Mouse (Mus musculus): Measurements from ENCODE around the gene Eln. TPM values are rescaled to one million over a fixed set of nuclear protein-coding genes. Genes with fewer than 3 reads are reported as not detected.
A peak's percentile ranks its signal among the peaks of the same experiment; 100 is the strongest.

Eln gene
- total RNA-seq, 2 experiments from 2014 or later: 334 to 400 TPM

- DNase-seq (ENCODE audit: low spot score in 2 of 2): no peak
Measured at GRCm38 (mm10) chr5:134687187-134687586, 59.9 kb downstream of the Eln start.

- no peak for DNase-seq (ENCODE audit: low spot score in 2 of 2)
Measured at GRCm38 (mm10) chr5:134686541-134686940, 60.6 kb downstream of the Eln start.

GRCm38 (mm10) chr5:134684398-134684797, 62.7 kb downstream of the Eln start:
- DNase-seq (ENCODE audit: low spot score in 2 of 2): no peak

- no peak for DNase-seq (ENCODE audit: low spot score in 2 of 2)
Measured at GRCm38 (mm10) chr5:134683813-134684212, 63.3 kb downstream of the Eln start.

- DNase-seq (ENCODE audit: low spot score in 2 of 2): no peak
Measured at GRCm38 (mm10) chr5:134680238-134680637, 66.9 kb downstream of the Eln start.

- no peak for DNase-seq (ENCODE audit: low spot score in 2 of 2)
Measured at GRCm38 (mm10) chr5:134678827-134679546, 68.1 kb downstream of the Eln start.

- peak in 1 of 2 experiments; percentile 28 for DNase-seq (ENCODE audit: low spot score in 2 of 2)
Measured at GRCm38 (mm10) chr5:134678031-134678430, 69.1 kb downstream of the Eln start.

GRCm38 (mm10) chr5:134677491-134677890, 69.6 kb downstream of the Eln start:
- DNase-seq (ENCODE audit: low spot score in 2 of 2): no peak

GRCm38 (mm10) chr5:134675956-134676759, 71.0 kb downstream of the Eln start:
- peak; percentile 47 to 82 for DNase-seq (ENCODE audit: low spot score in 2 of 2)

- DNase-seq (ENCODE audit: low spot score in 2 of 2): no peak
Measured at GRCm38 (mm10) chr5:134674977-134675376, 72.1 kb downstream of the Eln start.

- no peak for DNase-seq (ENCODE audit: low spot score in 2 of 2)
Measured at GRCm38 (mm10) chr5:134672611-134673010, 74.5 kb downstream of the Eln start.

GRCm38 (mm10) chr5:134672198-134672516, 75.0 kb downstream of the Eln start:
- no peak for DNase-seq (ENCODE audit: low spot score in 2 of 2)

GRCm38 (mm10) chr5:134671335-134672197, 75.6 kb downstream of the Eln start:
- DNase-seq (ENCODE audit: low spot score in 2 of 2): no peak

GRCm38 (mm10) chr5:134669001-134669708, 78.0 kb downstream of the Eln start:
- no peak for DNase-seq (ENCODE audit: low spot score in 2 of 2)

GRCm38 (mm10) chr5:134668495-134668894, 78.6 kb downstream of the Eln start:
- no peak for DNase-seq (ENCODE audit: low spot score in 2 of 2)

GRCm38 (mm10) chr5:134656708-134657107, 90.4 kb downstream of the Eln start:
- DNase-seq (ENCODE audit: low spot score in 2 of 2): no peak

Other genes with a start within 250 kb of the Eln start
- 10 to 100 TPM; 15.8 to 17.6 TPM for gene Clip2, start 194.9 kb downstream of the Eln start, total RNA-seq (2021)
- gene Syna, start 187.2 kb downstream of the Eln start, total RNA-seq (2021): not detected
- 10 to 100 TPM; 42.6 to 45.0 TPM for gene Rfc2, start 166.0 kb downstream of the Eln start, total RNA-seq (2021)
- 1 to 10 TPM; 4.5 to 6.3 TPM for gene Lat2, start 132.3 kb downstream of the Eln start, total RNA-seq (2021)
- 100 to 1,000 TPM; 208 to 209 TPM for gene Eif4h, start 107.8 kb downstream of the Eln start, total RNA-seq (2021)
- gene Limk1, start 58.7 kb downstream of the Eln start, total RNA-seq (2021): 10 to 100 TPM; 15.2 to 18.6 TPM
- gene Tmem270, start 159.4 kb upstream of the Eln start, total RNA-seq (2021): not detected
- gene Cldn13, start 168.2 kb upstream of the Eln start, total RNA-seq (2021): not detected
- 10 to 100 TPM in 1 of 2 experiments, 1 to 10 TPM in 1; 8.7 to 10.3 TPM for gene Mettl27, start 185.0 kb upstream of the Eln start, total RNA-seq (2021)
- gene Cldn4, start 199.6 kb upstream of the Eln start, total RNA-seq (2021): not detected
- under 1 TPM in 1 of 2 experiments, not detected in 1; 0.29 TPM for gene Cldn3, start 238.9 kb upstream of the Eln start, total RNA-seq (2021)

Measured in gastrocnemius, postnatal 4 days (tissue).